ENCODE assay signal across 16 mouse cellular contexts in the genomic region with DNA sequence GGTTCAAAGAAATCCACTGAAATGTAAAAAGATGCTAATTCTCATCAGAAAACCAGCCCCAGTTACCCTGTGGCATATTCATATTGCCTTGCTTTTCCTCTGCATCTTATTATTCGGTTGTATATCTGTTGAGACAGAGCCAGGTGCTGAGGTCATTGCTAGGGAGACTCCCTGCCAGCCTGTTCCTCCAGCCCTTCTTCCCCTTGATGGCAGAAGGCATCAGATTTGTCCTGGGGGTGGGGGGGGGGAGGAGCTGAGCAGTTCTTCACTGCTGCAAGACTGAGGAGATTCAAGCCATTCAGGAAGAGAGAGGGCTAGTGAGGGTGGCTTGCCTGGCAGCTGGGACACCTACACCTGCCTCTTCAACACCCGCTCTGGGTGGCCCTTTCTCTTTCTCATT.
A peak's percentile ranks its signal among the peaks of the same experiment; 100 is the strongest.
DNase-seq lines count a peak whose midpoint lies in the region; ATAC-seq and TF ChIP-seq lines count a peak whose summit lies in the region.
"Had no signal": no experiment of that assay in that cellular context is flagged by ENCODE, and none has a peak within 500 bp of the region (broad histone marks: within the 10 kb centered on the region; RNA-seq: fewer than 3 reads in every experiment).

No protein-coding gene starts in this region.

- 0 out of 2 replicates have a peak overlapping the region, but pooled peaks have one; percentile 6 for H3K27ac ChIP-seq in midbrain, postnatal 0 days (ENCODE audit: low read depth, low read length)
- no peak overlapping the region for H3K27ac ChIP-seq in midbrain, embryonic 10.5 days (replicated peaks)
- no peak overlapping the region for H3K27ac ChIP-seq in forebrain, postnatal 0 days (ENCODE audit: low read depth, low read length)
- H3K27ac ChIP-seq: embryonic facial prominence, embryonic 10.5 days; forebrain, embryonic 15.5 days; limb, embryonic 12.5 days; liver, embryonic 12.5 days; stomach, postnatal 0 days had no signal

- no peak overlapping the region for H3K9ac ChIP-seq in midbrain, postnatal 0 days (replicated peaks; ENCODE audit: low read length, poor library complexity, severe bottlenecking)
- no peak overlapping the region for H3K9ac ChIP-seq in forebrain, postnatal 0 days
- H3K9ac ChIP-seq: forebrain, embryonic 15.5 days; heart, embryonic 15.5 days; limb, embryonic 12.5 days; liver, embryonic 12.5 days had no signal

- no peak overlapping the region for H3K4me2 ChIP-seq in midbrain, postnatal 0 days (ENCODE audit: low read depth, low read length, poor library complexity, severe bottlenecking)
- H3K4me2 ChIP-seq in forebrain, postnatal 0 days (ENCODE audit: low read depth) = no peak overlapping the region
- H3K4me2 ChIP-seq: forebrain, embryonic 15.5 days; heart, embryonic 15.5 days; limb, embryonic 12.5 days; liver, embryonic 12.5 days had no signal

- H3K36me3 ChIP-seq in midbrain, postnatal 0 days (ENCODE audit: insufficient read depth, low read length) = peaks cover 17% of the 10 kb centered on the region
- H3K36me3 ChIP-seq in midbrain, embryonic 10.5 days = no peaks in the 10 kb centered on the region
- H3K36me3 ChIP-seq in forebrain, postnatal 0 days (ENCODE audit: insufficient read depth) = peaks cover 4% of the 10 kb centered on the region
- H3K36me3 ChIP-seq: embryonic facial prominence, embryonic 10.5 days; forebrain, embryonic 15.5 days; liver, embryonic 12.5 days had no signal

- WGBS in midbrain, postnatal 0 days = 60% methylated on average over 2 of the region's 2 CpGs
- WGBS in midbrain, embryonic 10.5 days = 89% methylated on average over 2 of the region's 2 CpGs
- WGBS in forebrain, postnatal 0 days = 74% methylated on average over 2 of the region's 2 CpGs

- no peaks in the 10 kb centered on the region for H3K9me3 ChIP-seq in midbrain, postnatal 0 days (ENCODE audit: low read length)
- no peaks in the 10 kb centered on the region for H3K9me3 ChIP-seq in midbrain, embryonic 10.5 days (replicated peaks)
- no peaks in the 10 kb centered on the region for H3K9me3 ChIP-seq in forebrain, postnatal 0 days (ENCODE audit: low read length)
- H3K9me3 ChIP-seq: embryonic facial prominence, embryonic 10.5 days; forebrain, embryonic 15.5 days; heart, embryonic 15.5 days; limb, embryonic 12.5 days; liver, embryonic 12.5 days had no signal

- intact Hi-C loops in heart, postnatal 25 days (cut with DNase I) = loop anchor here (5.0 to 10.0 kb wide), 3 partner anchors 221 to 583 kb away; partner anchors contain the start of gene 2210016F16Rik

- no peaks in the 10 kb centered on the region for H3K27me3 ChIP-seq in midbrain, postnatal 0 days (ENCODE audit: insufficient read depth, low read length)
- no peaks in the 10 kb centered on the region for H3K27me3 ChIP-seq in midbrain, embryonic 10.5 days (ENCODE audit: low read depth, poor library complexity, severe bottlenecking)
- no peaks in the 10 kb centered on the region for H3K27me3 ChIP-seq in forebrain, postnatal 0 days (ENCODE audit: insufficient read depth, low read length)
- H3K27me3 ChIP-seq: forebrain, embryonic 15.5 days; heart, embryonic 15.5 days; limb, embryonic 12.5 days; liver, embryonic 12.5 days had no signal

- DNase-seq in cerebellum, postnatal 4 days (ENCODE audit: low spot score in 2 of 2) = no peak
- DNase-seq in midbrain, postnatal 0 days (ENCODE audit: low spot score) = no peak
- DNase-seq in midbrain, embryonic 10.5 days (ENCODE audit: low spot score) = no peak
- DNase-seq in cerebellum, adult 9-10 months = peak; percentile 88
- DNase-seq in forebrain, postnatal 0 days = no peak
- DNase-seq in heart, postnatal 25 days (ENCODE audit: low spot score) = no peak
- DNase-seq in ovary, postnatal 14 days (ENCODE audit: low spot score) = no peak
- DNase-seq: right cerebral cortex, postnatal 14 days had no signal

- ATAC-seq in cerebellum, adult (ENCODE audit: insufficient number of reproducible peaks, low FRiP score, low TSS enrichment) = peak; percentile 46
- no peak for ATAC-seq in midbrain, postnatal 0 days (ENCODE audit: low FRiP score)
- ATAC-seq in forebrain, postnatal 0 days = no peak
- ATAC-seq: intestine, postnatal 0 days; liver, embryonic 12.5 days had no signal

- H3K4me3 ChIP-seq in midbrain, postnatal 0 days (ENCODE audit: low read depth, low read length) = no peak overlapping the region
- no peak overlapping the region for H3K4me3 ChIP-seq in midbrain, embryonic 10.5 days
- H3K4me3 ChIP-seq in forebrain, postnatal 0 days (ENCODE audit: low read depth, low read length) = no peak overlapping the region
- H3K4me3 ChIP-seq: embryonic facial prominence, embryonic 10.5 days; forebrain, embryonic 15.5 days; heart, embryonic 15.5 days; limb, embryonic 12.5 days; liver, embryonic 12.5 days had no signal

- TF ChIP-seq CTCF in midbrain, postnatal 0 days (IDR thresholded peaks at IDR 0.05) = no peak
- no peak for TF ChIP-seq CTCF in forebrain, postnatal 0 days (IDR thresholded peaks at IDR 0.05; ENCODE audit: low read depth)

- no peaks in the 10 kb centered on the region for H3K4me1 ChIP-seq in midbrain, postnatal 0 days (ENCODE audit: insufficient read depth, low read length)
- peaks cover 3% of the 10 kb centered on the region; the same call in 1 of the 2 replicates for H3K4me1 ChIP-seq in midbrain, embryonic 10.5 days
- no peaks in the 10 kb centered on the region for H3K4me1 ChIP-seq in forebrain, postnatal 0 days (ENCODE audit: insufficient read depth)
- H3K4me1 ChIP-seq: forebrain, embryonic 15.5 days; liver, embryonic 12.5 days had no signal
